Comparison of ENCODE assay signal across 8 mouse cellular contexts in genomic region chr17:8802889-8803799, GRCm38 (mm10).
A peak's percentile ranks its signal among the peaks of the same experiment; 100 is the strongest.
DNase-seq lines count a peak whose midpoint lies in the region; ATAC-seq and TF ChIP-seq lines count a peak whose summit lies in the region.

No protein-coding gene starts in this region.

- no peak overlapping the region for H3K27ac ChIP-seq in lung, embryonic 14.5 days (ENCODE audit: low read depth)
- H3K27ac ChIP-seq in embryonic facial prominence, embryonic 13.5 days, result no peak overlapping the region
- H3K27ac ChIP-seq in limb, embryonic 11.5 days (replicated peaks; ENCODE audit: low read depth, low read length), result no peak overlapping the region

- peak overlapping the region; percentile 87 for H3K4me2 ChIP-seq in lung, embryonic 14.5 days
- H3K4me2 ChIP-seq in embryonic facial prominence, embryonic 13.5 days, result peak overlapping the region; percentile 97
- H3K4me2 ChIP-seq in limb, embryonic 11.5 days (ENCODE audit: low read depth, severe bottlenecking), result peak overlapping the region; percentile 97

- H3K9me3 ChIP-seq in lung, embryonic 14.5 days (ENCODE audit: low read depth, low read length), result no peaks in the 10 kb centered on the region
- H3K9me3 ChIP-seq in embryonic facial prominence, embryonic 13.5 days, result no peaks in the 10 kb centered on the region
- no peaks in the 10 kb centered on the region for H3K9me3 ChIP-seq in limb, embryonic 11.5 days (ENCODE audit: control insufficient read depth, low read length)

- peak overlapping the region; percentile 64 for H3K9ac ChIP-seq in lung, embryonic 14.5 days
- peak overlapping the region; percentile 75 for H3K9ac ChIP-seq in embryonic facial prominence, embryonic 13.5 days
- peak overlapping the region; percentile 48; the same call in 1 of the 2 replicates for H3K9ac ChIP-seq in limb, embryonic 11.5 days (ENCODE audit: low read length)

- no peak for TF ChIP-seq CTCF in lung, embryonic 14.5 days (IDR thresholded peaks at IDR 0.05; ENCODE audit: low read depth)

- peak overlapping the region; percentile 63 for H3K4me3 ChIP-seq in lung, embryonic 14.5 days (ENCODE audit: low read depth, low read length)
- peak overlapping the region; percentile 69 for H3K4me3 ChIP-seq in embryonic facial prominence, embryonic 13.5 days
- H3K4me3 ChIP-seq in limb, embryonic 11.5 days (ENCODE audit: low read depth, low read length), result peak overlapping the region; percentile 72

- peak; percentile 29 for DNase-seq in lung, embryonic 14.5 days
- DNase-seq in lung, postnatal 36 days, result no peak
- peak; percentile 59 for DNase-seq in limb, embryonic 11.5 days (ENCODE audit: low spot score)
- DNase-seq in retina, embryonic 14.5 days (ENCODE audit: low spot score), result peak; percentile 52
- DNase-seq in right cerebral cortex, adult 2 months (ENCODE audit: low spot score in 2 of 2), result no peak
- DNase-seq in layer of hippocampus, postnatal 10 days (ENCODE audit: low spot score in 2 of 2), result no peak
- no peak for DNase-seq in right cerebral cortex, postnatal 25 days

- WGBS in lung, embryonic 14.5 days, result 9% methylated on average over 27 of the region's 27 CpGs
- 9% methylated on average over 27 of the region's 27 CpGs for WGBS in embryonic facial prominence, embryonic 13.5 days
- 8% methylated on average over 27 of the region's 27 CpGs for WGBS in limb, embryonic 11.5 days

- no peaks in the 10 kb centered on the region for H3K36me3 ChIP-seq in lung, embryonic 14.5 days (ENCODE audit: insufficient read depth)
- no peaks in the 10 kb centered on the region for H3K36me3 ChIP-seq in embryonic facial prominence, embryonic 13.5 days
- H3K36me3 ChIP-seq in limb, embryonic 11.5 days (ENCODE audit: control insufficient read depth, insufficient read depth, low read length), result no peaks in the 10 kb centered on the region

- H3K27me3 ChIP-seq in lung, embryonic 14.5 days (ENCODE audit: insufficient read depth, low read length), result peaks cover 49% of the 10 kb centered on the region
- peaks cover 71% of the 10 kb centered on the region for H3K27me3 ChIP-seq in embryonic facial prominence, embryonic 13.5 days
- peaks cover 39% of the 10 kb centered on the region for H3K27me3 ChIP-seq in limb, embryonic 11.5 days (ENCODE audit: control insufficient read depth, insufficient read depth, low read length)

- 0 out of 2 replicates have a peak, but pooled peaks cover 10% of the 10 kb centered on the region for H3K4me1 ChIP-seq in lung, embryonic 14.5 days (ENCODE audit: insufficient read depth)
- H3K4me1 ChIP-seq in embryonic facial prominence, embryonic 13.5 days, result peaks cover 23% of the 10 kb centered on the region
- peaks cover 7% of the 10 kb centered on the region for H3K4me1 ChIP-seq in limb, embryonic 11.5 days (ENCODE audit: control insufficient read depth, insufficient read depth, low read length)

- no peak for ATAC-seq in lung, embryonic 14.5 days (ENCODE audit: insufficient read depth)
- ATAC-seq in embryonic facial prominence, embryonic 13.5 days (ENCODE audit: insufficient number of reproducible peaks, insufficient read depth, low FRiP score, low TSS enrichment, low read depth), result no peak
- ATAC-seq in limb, embryonic 11.5 days (ENCODE audit: insufficient number of reproducible peaks, low FRiP score, low TSS enrichment, low read depth), result no peak

Comparison
In these comparisons a context has a peak if more than half of its experiments do, and no peak if none do; other contexts are left out.
1. DNase-seq: peak in lung, embryonic 14.5 days (single experiment), limb, embryonic 11.5 days (single experiment) and retina, embryonic 14.5 days (single experiment); none in lung, postnatal 36 days (single experiment), right cerebral cortex, adult 2 months (0 of 2), layer of hippocampus, postnatal 10 days (0 of 2) and right cerebral cortex, postnatal 25 days (single experiment).
2. Peak in every context shown above with its lines, with median percentiles within 50 percentile points of each other: H3K4me2 ChIP-seq, H3K4me3 ChIP-seq and H3K9ac ChIP-seq.